Mouse (Mus musculus): Measurements from ENCODE around the gene 4930564D02Rik. TPM values are rescaled to one million over a fixed set of nuclear protein-coding genes. Genes with fewer than 3 reads are reported as not detected.

The 4930564D02Rik gene
- polyA plus RNA-seq (2015; fragmentation: Nextera tagmentation; extraction: Ambion mirVana), result not detected in 2 replicates

GRCm38 (mm10) chr3:105066544-105066943, at the start of gene 4930564D02Rik:
TSS of gene 4930564D02Rik (plus strand) at chr3:105066844.
- no peak for TF ChIP-seq EP300 (IDR thresholded peaks at IDR 0.05; ENCODE audit: low read depth)
- TF ChIP-seq CTCF (IDR thresholded peaks at IDR 0.05; ENCODE audit: low read depth), result no peak
- 81% methylated on average over 10 of the region's 10 CpGs for whole genome bisulfite sequencing (ENCODE audit: insufficient replicate concordance)
- no peak for DNase-seq

GRCm38 (mm10) chr3:105017314-105017713, 49.3 kb upstream of the 4930564D02Rik start:
- DNase-seq (no peak), ATAC-seq (peak; percentile 31; the same call in 1 of the 2 replicates)
- Histone ChIP-seq H3K4me2 (ENCODE audit: low read depth, low read length) (no peak overlapping the region), H3K9me3 (ENCODE audit: low read length) (no peaks in the 10 kb centered on the region), H3K4me3 (ENCODE audit: low read depth, low read length) (no peak overlapping the region), H3K27ac (ENCODE audit: low read depth) (peak overlapping the region; percentile 3; the same call in 1 of the 2 replicates), H3K36me3 (replicated peaks; ENCODE audit: insufficient read depth, low read length) (no peaks in the 10 kb centered on the region), H3K27me3 (ENCODE audit: insufficient read depth, low read length) (no peaks in the 10 kb centered on the region), H3K4me1 (ENCODE audit: insufficient read depth) (0 out of 2 replicates have a peak, but pooled peaks cover 6% of the 10 kb centered on the region), H3K9ac (replicated peaks) (no peak overlapping the region)
- WGBS (ENCODE audit: insufficient replicate concordance), result 42% methylated on average over 8 of the region's 8 CpGs
- TF ChIP-seq EP300 (IDR thresholded peaks at IDR 0.05; ENCODE audit: low read depth), result no peak
- no peak for TF ChIP-seq CTCF (IDR thresholded peaks at IDR 0.05; ENCODE audit: low read depth)

More at GRCm38 (mm10) chr3:105066544-105066943, at the start of gene 4930564D02Rik:
- no peak within 1 kb of the TSS for H3K4me3 ChIP-seq (ENCODE audit: low read depth, low read length)
- no peaks in the 10 kb centered on the region for H3K36me3 ChIP-seq (replicated peaks; ENCODE audit: insufficient read depth, low read length)
- ATAC-seq, result no peak
- no peak within 1 kb of the TSS for H3K27ac ChIP-seq (ENCODE audit: low read depth)
- no peak within 1 kb of the TSS for H3K4me2 ChIP-seq (ENCODE audit: low read depth, low read length)
- 0 out of 2 replicates have a peak, but pooled peaks cover 3% of the 10 kb centered on the region for H3K27me3 ChIP-seq (ENCODE audit: insufficient read depth, low read length)
- no peak within 1 kb of the TSS for H3K9ac ChIP-seq (replicated peaks)
- no peaks in the 10 kb centered on the region for H3K4me1 ChIP-seq (ENCODE audit: insufficient read depth)
- no peaks in the 10 kb centered on the region for H3K9me3 ChIP-seq (ENCODE audit: low read length)

- DNase-seq (no peak), ATAC-seq (no peak)
- Histone ChIP-seq H3K9me3 (ENCODE audit: low read length) (no peaks in the 10 kb centered on the region), H3K27me3 (ENCODE audit: insufficient read depth, low read length) (no peaks in the 10 kb centered on the region), H3K27ac (ENCODE audit: low read depth) (peak overlapping the region; percentile 64), H3K36me3 (replicated peaks; ENCODE audit: insufficient read depth, low read length) (no peaks in the 10 kb centered on the region), H3K4me1 (ENCODE audit: insufficient read depth) (0 out of 2 replicates have a peak, but pooled peaks cover 6% of the 10 kb centered on the region), H3K9ac (replicated peaks) (no peak overlapping the region), H3K4me2 (ENCODE audit: low read depth, low read length) (no peak overlapping the region), H3K4me3 (ENCODE audit: low read depth, low read length) (no peak overlapping the region)
- TF ChIP-seq EP300 (IDR thresholded peaks at IDR 0.05; ENCODE audit: low read depth) (peak; percentile 60; the same call in 1 of the 2 replicates), CTCF (IDR thresholded peaks at IDR 0.05; ENCODE audit: low read depth) (no peak)
- 52% methylated on average over 10 of the region's 10 CpGs for WGBS (ENCODE audit: insufficient replicate concordance)
Measured at GRCm38 (mm10) chr3:105018085-105018782, 48.4 kb upstream of the 4930564D02Rik start.

- Histone ChIP-seq H3K27me3 (ENCODE audit: insufficient read depth, low read length) (no peaks in the 10 kb centered on the region), H3K36me3 (replicated peaks; ENCODE audit: insufficient read depth, low read length) (no peaks in the 10 kb centered on the region), H3K9me3 (ENCODE audit: low read length) (no peaks in the 10 kb centered on the region), H3K4me3 (ENCODE audit: low read depth, low read length) (no peak overlapping the region), H3K9ac (replicated peaks) (no peak overlapping the region), H3K4me2 (ENCODE audit: low read depth, low read length) (no peak overlapping the region), H3K4me1 (ENCODE audit: insufficient read depth) (0 out of 2 replicates have a peak, but pooled peaks cover 6% of the 10 kb centered on the region), H3K27ac (ENCODE audit: low read depth) (peak overlapping the region; percentile 64)
- ATAC-seq, result no peak
- DNase-seq, result no peak
- WGBS (ENCODE audit: insufficient replicate concordance), result 71% methylated on average over 6 of the region's 6 CpGs
- TF ChIP-seq EP300 (IDR thresholded peaks at IDR 0.05; ENCODE audit: low read depth) (no peak), CTCF (IDR thresholded peaks at IDR 0.05; ENCODE audit: low read depth) (no peak)
Measured at GRCm38 (mm10) chr3:105018783-105019105, 47.9 kb upstream of the 4930564D02Rik start.

GRCm38 (mm10) chr3:105019826-105020692, 46.6 kb upstream of the 4930564D02Rik start:
- WGBS (ENCODE audit: insufficient replicate concordance), result 23% methylated on average over 12 of the region's 12 CpGs
- Histone ChIP-seq H3K4me2 (ENCODE audit: low read depth, low read length) (no peak overlapping the region), H3K4me1 (ENCODE audit: insufficient read depth) (0 out of 2 replicates have a peak, but pooled peaks cover 6% of the 10 kb centered on the region), H3K36me3 (replicated peaks; ENCODE audit: insufficient read depth, low read length) (no peaks in the 10 kb centered on the region), H3K27me3 (ENCODE audit: insufficient read depth, low read length) (no peaks in the 10 kb centered on the region), H3K9ac (replicated peaks) (no peak overlapping the region), H3K4me3 (ENCODE audit: low read depth, low read length) (no peak overlapping the region), H3K9me3 (ENCODE audit: low read length) (no peaks in the 10 kb centered on the region), H3K27ac (ENCODE audit: low read depth) (peak overlapping the region; percentile 83)
- TF ChIP-seq EP300 (IDR thresholded peaks at IDR 0.05; ENCODE audit: low read depth) (peak; percentile 88), CTCF (IDR thresholded peaks at IDR 0.05; ENCODE audit: low read depth) (no peak)
- ATAC-seq (peak; percentile 62), DNase-seq (no peak)
